In genomic region chr17:29498028-29498427, GRCm38 (mm10) we compare ENCODE assay signal across 11 mouse cellular contexts. TPM values are rescaled to one million over a fixed set of nuclear protein-coding genes. Genes with fewer than 3 reads are reported as not detected.
DNase-seq lines count a peak whose midpoint lies in the region; ATAC-seq and TF ChIP-seq lines count a peak whose summit lies in the region.
"Had no signal": no experiment of that assay in that cellular context is flagged by ENCODE, and none has a peak within 500 bp of the region (broad histone marks: within the 10 kb centered on the region; RNA-seq: fewer than 3 reads in every experiment).

No protein-coding gene starts in this region.

- no peak overlapping the region for H3K4me3 ChIP-seq in lung, embryonic 14.5 days (ENCODE audit: low read depth, low read length)
- no peak overlapping the region for H3K4me3 ChIP-seq in lung, adult 2 months (replicated peaks; ENCODE audit: extremely low read depth, low read depth, low read length)
- no peak overlapping the region for H3K4me3 ChIP-seq in bone marrow, adult 2 months (replicated peaks; ENCODE audit: control insufficient read depth, low read depth, low read length)
- H3K4me3 ChIP-seq in heart, embryonic 13.5 days, result no peak overlapping the region

- no peak overlapping the region for H3K9ac ChIP-seq in lung, embryonic 14.5 days
- peak overlapping the region; percentile 47 for H3K9ac ChIP-seq in heart, embryonic 13.5 days

- no peaks in the 10 kb centered on the region for H3K27me3 ChIP-seq in lung, embryonic 14.5 days (ENCODE audit: insufficient read depth, low read length)
- no peaks in the 10 kb centered on the region for H3K27me3 ChIP-seq in heart, embryonic 13.5 days (replicated peaks)

- no peaks in the 10 kb centered on the region for H3K9me3 ChIP-seq in lung, embryonic 14.5 days (ENCODE audit: low read depth, low read length)
- H3K9me3 ChIP-seq in heart, embryonic 13.5 days, result no peaks in the 10 kb centered on the region

- no peak overlapping the region for H3K4me2 ChIP-seq in lung, embryonic 14.5 days
- peak overlapping the region; percentile 24 for H3K4me2 ChIP-seq in heart, embryonic 13.5 days
- H3K4me2 ChIP-seq: midbrain, embryonic 11.5 days had no signal

- peaks cover 23% of the 10 kb centered on the region for H3K36me3 ChIP-seq in lung, embryonic 14.5 days (ENCODE audit: insufficient read depth)
- peaks cover 22% of the 10 kb centered on the region for H3K36me3 ChIP-seq in heart, embryonic 13.5 days

- H3K4me1 ChIP-seq in lung, embryonic 14.5 days (ENCODE audit: insufficient read depth), result no peaks in the 10 kb centered on the region
- H3K4me1 ChIP-seq in lung, adult 2 months (ENCODE audit: control insufficient read depth, insufficient read depth, low read length), result peaks cover 8% of the 10 kb centered on the region
- peaks cover 12% of the 10 kb centered on the region for H3K4me1 ChIP-seq in bone marrow, adult 2 months (ENCODE audit: control insufficient read depth, insufficient read depth, low read length)
- peaks cover 29% of the 10 kb centered on the region for H3K4me1 ChIP-seq in heart, embryonic 13.5 days

- no peak for TF ChIP-seq CTCF in lung, embryonic 14.5 days (IDR thresholded peaks at IDR 0.05; ENCODE audit: low read depth)
- TF ChIP-seq CTCF in lung, adult 2 months (IDR thresholded peaks at IDR 0.05; ENCODE audit: insufficient read depth, low read length), result no peak
- no peak for TF ChIP-seq CTCF in bone marrow, adult 2 months (IDR thresholded peaks at IDR 0.05; ENCODE audit: control insufficient read depth, insufficient read depth, low read length)

- DNase-seq in lung, embryonic 14.5 days, result peak; percentile 35
- DNase-seq in lung, adult 2 months, result no peak
- no peak for DNase-seq in Muller cell, postnatal 12 days (ENCODE audit: inconsistent ontology term)
- no peak for DNase-seq in adrenal gland, postnatal 36 days
- DNase-seq in cerebellum, adult 11-12 months, result no peak
- DNase-seq: right cerebral cortex, postnatal 4 days had no signal

- 0 out of 2 replicates have a peak overlapping the region, but pooled peaks have one; percentile 13 for H3K27ac ChIP-seq in lung, embryonic 14.5 days (ENCODE audit: low read depth)
- peak overlapping the region; percentile 61 for H3K27ac ChIP-seq in bone marrow, adult 2 months (ENCODE audit: control insufficient read depth, insufficient read depth, low read depth, low read length, poor library complexity)
- H3K27ac ChIP-seq in heart, embryonic 13.5 days (replicated peaks), result peak overlapping the region; percentile 54

- ATAC-seq in lung, embryonic 14.5 days (ENCODE audit: insufficient read depth), result no peak
- ATAC-seq in heart, embryonic 13.5 days (ENCODE audit: extremely low read depth, insufficient number of reproducible peaks, low FRiP score, low TSS enrichment), result no peak
- ATAC-seq in megakaryocyte, adult 5-6 weeks (ENCODE audit: poor library complexity, severe bottlenecking), result peak; percentile 64

- TF ChIP-seq POLR2A in lung, adult 2 months (IDR thresholded peaks at IDR 0.05; ENCODE audit: borderline replicate concordance, extremely low read depth, low read depth, low read length), result no peak
- no peak for TF ChIP-seq POLR2A in bone marrow, adult 2 months (IDR thresholded peaks at IDR 0.05; ENCODE audit: borderline replicate concordance, control insufficient read depth, low read depth, low read length)

- 30% methylated on average over 4 of the region's 4 CpGs for WGBS in lung, embryonic 14.5 days
- 20% methylated on average over 4 of the region's 4 CpGs for WGBS in lung, adult 2 months
- 1% methylated on average over 4 of the region's 4 CpGs for WGBS in bone marrow, adult 2 months
- WGBS in heart, embryonic 13.5 days, result 43% methylated on average over 4 of the region's 4 CpGs

RNA-seq across cellular contexts. Expression of gene Pim1, which starts 7.5 kb away (rescaled TPM):
- 14.1 and 16.0 TPM in 2 replicates for polyA plus RNA-seq in lung, embryonic 14.5 days (2014; fragmentation: Nextera tagmentation; extraction: Ambion mirVana)
- 35.8 and 48.0 TPM in 2 replicates for polyA plus RNA-seq in lung, adult 2 months (2012; rRNA removed)
- polyA plus RNA-seq in bone marrow, adult 2 months (2011; ENCODE audit: insufficient read depth, insufficient read length, low replicate concordance, missing spikeins), result 172 and 208 TPM in 2 replicates
- 19.3 and 20.0 TPM in 2 replicates for polyA plus RNA-seq in heart, embryonic 13.5 days (2015; fragmentation: Nextera tagmentation; extraction: Ambion mirVana)
- 65.2 and 66.9 TPM in 2 replicates for total RNA-seq in megakaryocyte, adult 5-6 weeks (2015)
- 155 and 168 TPM in 2 replicates for total RNA-seq in megakaryocyte, adult 5-6 weeks (2017)
- total RNA-seq in adrenal gland, postnatal 36 days (2021), result 100 to 1,000 TPM; 162 to 206 TPM

RNA-seq across cellular contexts. Expression of gene Gm17657, which starts 51.4 kb away (rescaled TPM):
- not detected in 2 replicates for polyA plus RNA-seq in lung, embryonic 14.5 days (2014; fragmentation: Nextera tagmentation; extraction: Ambion mirVana)
- polyA plus RNA-seq in lung, adult 2 months (2012; rRNA removed), result not detected in 2 replicates
- 0.65 TPM in 1 of 2 replicates, not detected in the other for polyA plus RNA-seq in bone marrow, adult 2 months (2011; ENCODE audit: insufficient read depth, insufficient read length, low replicate concordance, missing spikeins)
- polyA plus RNA-seq in heart, embryonic 13.5 days (2015; fragmentation: Nextera tagmentation; extraction: Ambion mirVana), result not detected in 2 replicates
- total RNA-seq in megakaryocyte, adult 5-6 weeks (2015), result not detected in 2 replicates
- not detected in 2 replicates for total RNA-seq in megakaryocyte, adult 5-6 weeks (2017)
- total RNA-seq in adrenal gland, postnatal 36 days (2021), result not detected
- total RNA-seq: layer of hippocampus, adult 18-20 months had no signal
- polyA plus RNA-seq: midbrain, embryonic 11.5 days had no signal

RNA-seq across cellular contexts. Expression of gene Tbc1d22b, which starts 51.6 kb away (rescaled TPM):
- polyA plus RNA-seq in lung, embryonic 14.5 days (2014; fragmentation: Nextera tagmentation; extraction: Ambion mirVana), result 17.4 TPM in 2 replicates
- polyA plus RNA-seq in lung, adult 2 months (2012; rRNA removed), result 16.5 and 17.7 TPM in 2 replicates
- 4.1 and 9.9 TPM in 2 replicates for polyA plus RNA-seq in bone marrow, adult 2 months (2011; ENCODE audit: insufficient read depth, insufficient read length, low replicate concordance, missing spikeins)
- polyA plus RNA-seq in heart, embryonic 13.5 days (2015; fragmentation: Nextera tagmentation; extraction: Ambion mirVana), result 10.3 and 10.7 TPM in 2 replicates
- 11.3 and 11.5 TPM in 2 replicates for total RNA-seq in megakaryocyte, adult 5-6 weeks (2015)
- 4.9 and 6.8 TPM in 2 replicates for total RNA-seq in megakaryocyte, adult 5-6 weeks (2017)
- total RNA-seq in adrenal gland, postnatal 36 days (2021), result 10 to 100 TPM; 24.6 to 28.3 TPM

RNA-seq across cellular contexts. Expression of gene Tmem217, which starts 54.2 kb away (rescaled TPM):
- polyA plus RNA-seq in lung, embryonic 14.5 days (2014; fragmentation: Nextera tagmentation; extraction: Ambion mirVana), result 0.43 and 0.46 TPM in 2 replicates
- polyA plus RNA-seq in lung, adult 2 months (2012; rRNA removed), result 0.28 TPM in 1 of 2 replicates, not detected in the other
- polyA plus RNA-seq in bone marrow, adult 2 months (2011; ENCODE audit: insufficient read depth, insufficient read length, low replicate concordance, missing spikeins), result not detected in 2 replicates
- 0.59 and 0.89 TPM in 2 replicates for polyA plus RNA-seq in heart, embryonic 13.5 days (2015; fragmentation: Nextera tagmentation; extraction: Ambion mirVana)
- total RNA-seq in megakaryocyte, adult 5-6 weeks (2015), result not detected in 2 replicates
- total RNA-seq in megakaryocyte, adult 5-6 weeks (2017), result 0.18 and 0.65 TPM in 2 replicates
- not detected for total RNA-seq in adrenal gland, postnatal 36 days (2021)
- total RNA-seq: layer of hippocampus, adult 18-20 months had no signal
